Mouse (Mus musculus) small intestine, adult 2 months (tissue): ENCODE measurements around the gene Gm28038.

ENCODE experiments used
- CTCF ChIP-seq: fragments of 200-500 bp; IDR thresholded peaks from 2 replicates; pipeline ENCODE4 v1.5.1; 2012; ENCODE audit warnings: low read depth, mild to moderate bottlenecking, control low read depth, inconsistent platforms, low read length, moderate library complexity, mixed read lengths; ENCODE audit not compliant: insufficient replicate concordance, insufficient read length; ENCODE audit errors: extremely low read depth
- POLR2A ChIP-seq: fragments of 200-500 bp; IDR thresholded peaks from 2 replicates; pipeline ENCODE4 v1.6.1; 2012; ENCODE audit warnings: low read depth, mild to moderate bottlenecking, control low read depth, inconsistent platforms, low read length, moderate library complexity

GRCm38 (mm10) chr2:30244595-30245178, 36.2 kb upstream of the Gm28038 start:
- no peak for TF ChIP-seq POLR2A
- no peak for TF ChIP-seq CTCF
